In genomic region chr10:45151137-45151536, GRCm38 (mm10) we compare ENCODE assay signal across 16 mouse cellular contexts. TPM values are rescaled to one million over a fixed set of nuclear protein-coding genes. Genes with fewer than 3 reads are reported as not detected.
DNase-seq lines count a peak whose midpoint lies in the region; ATAC-seq lines count a peak whose summit lies in the region.
"Had no signal": no experiment of that assay in that cellular context is flagged by ENCODE, and none has a peak within 500 bp of the region (broad histone marks: within the 10 kb centered on the region; RNA-seq: fewer than 3 reads in every experiment).

No protein-coding gene starts in this region.

- peak overlapping the region; percentile 73 for H3K27ac ChIP-seq in hindbrain, embryonic 10.5 days
- no peak overlapping the region for H3K27ac ChIP-seq in hindbrain, embryonic 14.5 days
- peak overlapping the region; percentile 1; the same call in 1 of the 2 replicates for H3K27ac ChIP-seq in hindbrain, embryonic 15.5 days (replicated peaks)
- H3K27ac ChIP-seq in neural tube, embryonic 13.5 days (replicated peaks), result no peak overlapping the region
- H3K27ac ChIP-seq: limb, embryonic 12.5 days; macrophage had no signal

- 46% methylated on average over 5 of the region's 5 CpGs for WGBS in hindbrain, embryonic 10.5 days
- 47% methylated on average over 5 of the region's 5 CpGs for WGBS in hindbrain, embryonic 14.5 days
- 50% methylated on average over 5 of the region's 5 CpGs for WGBS in hindbrain, embryonic 15.5 days
- whole genome bisulfite sequencing in neural tube, embryonic 13.5 days, result 51% methylated on average over 5 of the region's 5 CpGs

- no peak overlapping the region for H3K4me2 ChIP-seq in hindbrain, embryonic 14.5 days (replicated peaks)
- no peak overlapping the region for H3K4me2 ChIP-seq in hindbrain, embryonic 15.5 days
- no peak overlapping the region for H3K4me2 ChIP-seq in neural tube, embryonic 13.5 days
- H3K4me2 ChIP-seq: limb, embryonic 12.5 days had no signal

- DNase-seq in hindbrain, embryonic 10.5 days (ENCODE audit: low spot score), result peak; percentile 38
- DNase-seq in hindbrain, embryonic 14.5 days (ENCODE audit: low spot score), result no peak
- DNase-seq in ZHBTc4 (ENCODE audit: low read depth, low spot score), result peak; percentile 82
- DNase-seq in layer of hippocampus, adult 9-10 months (ENCODE audit: low spot score), result no peak
- DNase-seq in gastrocnemius, adult 8-10 months (ENCODE audit: low spot score in 2 of 2), result no peak
- DNase-seq in thymus, postnatal 36 days, result no peak
- DNase-seq: adrenal gland, adult 2 months; heart, postnatal 36 days; kidney, adult 2 months; layer of hippocampus, postnatal 36 days; liver, postnatal 0 days; right cerebral cortex, postnatal 14 days had no signal

- peaks cover 78% of the 10 kb centered on the region for H3K36me3 ChIP-seq in hindbrain, embryonic 10.5 days
- H3K36me3 ChIP-seq in hindbrain, embryonic 14.5 days (replicated peaks; ENCODE audit: control insufficient read depth, insufficient read depth), result peaks cover 56% of the 10 kb centered on the region
- peaks cover 21% of the 10 kb centered on the region for H3K36me3 ChIP-seq in hindbrain, embryonic 15.5 days
- peaks cover 66% of the 10 kb centered on the region for H3K36me3 ChIP-seq in neural tube, embryonic 13.5 days

- ATAC-seq in hindbrain, embryonic 14.5 days (ENCODE audit: low FRiP score), result no peak
- ATAC-seq in hindbrain, embryonic 15.5 days (ENCODE audit: low FRiP score, low read depth), result peak; percentile 16; the same call in 1 of the 2 replicates
- ATAC-seq in neural tube, embryonic 13.5 days (ENCODE audit: low read depth), result peak; percentile 22; the same call in 1 of the 2 replicates
- ATAC-seq: liver, postnatal 0 days had no signal

- H3K4me3 ChIP-seq in hindbrain, embryonic 10.5 days, result no peak overlapping the region
- H3K4me3 ChIP-seq in hindbrain, embryonic 14.5 days (replicated peaks; ENCODE audit: low read length), result no peak overlapping the region
- no peak overlapping the region for H3K4me3 ChIP-seq in hindbrain, embryonic 15.5 days
- H3K4me3 ChIP-seq in neural tube, embryonic 13.5 days, result no peak overlapping the region
- H3K4me3 ChIP-seq: limb, embryonic 12.5 days had no signal

- no peaks in the 10 kb centered on the region for H3K27me3 ChIP-seq in hindbrain, embryonic 10.5 days (ENCODE audit: insufficient read depth, poor library complexity, severe bottlenecking)
- no peaks in the 10 kb centered on the region for H3K27me3 ChIP-seq in hindbrain, embryonic 14.5 days (ENCODE audit: control insufficient read depth, insufficient read depth, low read length)
- no peaks in the 10 kb centered on the region for H3K27me3 ChIP-seq in hindbrain, embryonic 15.5 days
- no peaks in the 10 kb centered on the region for H3K27me3 ChIP-seq in neural tube, embryonic 13.5 days
- H3K27me3 ChIP-seq: limb, embryonic 12.5 days had no signal

- no peaks in the 10 kb centered on the region for H3K9me3 ChIP-seq in hindbrain, embryonic 10.5 days
- H3K9me3 ChIP-seq in hindbrain, embryonic 14.5 days (ENCODE audit: control insufficient read depth, low read length), result no peaks in the 10 kb centered on the region
- no peaks in the 10 kb centered on the region for H3K9me3 ChIP-seq in hindbrain, embryonic 15.5 days
- no peaks in the 10 kb centered on the region for H3K9me3 ChIP-seq in neural tube, embryonic 13.5 days
- H3K9me3 ChIP-seq: limb, embryonic 12.5 days had no signal

- peaks cover 32% of the 10 kb centered on the region for H3K4me1 ChIP-seq in hindbrain, embryonic 10.5 days (replicated peaks)
- peaks cover 27% of the 10 kb centered on the region for H3K4me1 ChIP-seq in hindbrain, embryonic 14.5 days (replicated peaks; ENCODE audit: control insufficient read depth, insufficient read depth, low read length)
- peaks cover 28% of the 10 kb centered on the region for H3K4me1 ChIP-seq in hindbrain, embryonic 15.5 days (replicated peaks)
- peaks cover 27% of the 10 kb centered on the region for H3K4me1 ChIP-seq in neural tube, embryonic 13.5 days (replicated peaks)

- no peak overlapping the region for H3K9ac ChIP-seq in hindbrain, embryonic 14.5 days
- H3K9ac ChIP-seq in hindbrain, embryonic 15.5 days, result no peak overlapping the region
- H3K9ac ChIP-seq in neural tube, embryonic 13.5 days, result no peak overlapping the region
- H3K9ac ChIP-seq: limb, embryonic 12.5 days; liver, postnatal 0 days had no signal

RNA-seq across cellular contexts. Expression of gene Popdc3, which starts 26.8 kb away (rescaled TPM):
- polyA plus RNA-seq in hindbrain, embryonic 10.5 days (2016; fragmentation: Nextera tagmentation; extraction: Ambion mirVana), result 0.11 and 0.18 TPM in 2 replicates
- polyA plus RNA-seq in hindbrain, embryonic 14.5 days (2014; fragmentation: Nextera tagmentation; extraction: Ambion mirVana), result 2.3 and 2.4 TPM in 2 replicates
- polyA plus RNA-seq in hindbrain, embryonic 15.5 days (2015; fragmentation: Nextera tagmentation; extraction: Ambion mirVana), result 2.6 and 3.0 TPM in 2 replicates
- polyA plus RNA-seq in neural tube, embryonic 13.5 days (2015; fragmentation: Nextera tagmentation; extraction: Ambion mirVana), result 2.0 and 4.1 TPM in 2 replicates
- 10 to 100 TPM; 53.4 to 71.3 (median 60.7) TPM for total RNA-seq in gastrocnemius, adult 8-10 months (2022)
- polyA plus RNA-seq: liver, postnatal 0 days; macrophage had no signal

Comparison
In these comparisons a context has a peak if more than half of its experiments do, and no peak if none do; other contexts are left out.
1. DNase-seq: peak in hindbrain, embryonic 10.5 days (single experiment) and ZHBTc4 (single experiment); none in hindbrain, embryonic 14.5 days (single experiment), layer of hippocampus, adult 9-10 months (single experiment), gastrocnemius, adult 8-10 months (0 of 2) and thymus, postnatal 36 days (0 of 2).
2. H3K27ac ChIP-seq: peak in hindbrain, embryonic 10.5 days (single experiment) and hindbrain, embryonic 15.5 days (single experiment); none in hindbrain, embryonic 14.5 days (single experiment) and neural tube, embryonic 13.5 days (single experiment).